Mouse (Mus musculus) C2C12 (cell line): Measurements from ENCODE around the gene Gm26965.

Experiments
- CEBPB ChIP-seq: IDR thresholded peaks from one replicate; pipeline ENCODE4 v1.6.1; 2011; ENCODE audit warnings: low read depth, mild to moderate bottlenecking, control low read depth, moderate library complexity
- CTCF ChIP-seq: IDR thresholded peaks from one replicate; pipeline ENCODE4 v1.5.1; 2011; ENCODE audit not compliant: control insufficient read depth, insufficient read depth, insufficient read length
- MAX ChIP-seq: IDR thresholded peaks from one replicate; pipeline ENCODE4 v1.6.1; 2011; ENCODE audit warnings: mild to moderate bottlenecking, control low read depth
- MYOG ChIP-seq: IDR thresholded peaks from one replicate; pipeline ENCODE4 v1.6.1; 2011; ENCODE audit not compliant: control insufficient read depth, insufficient read length; ENCODE audit errors: extremely low read depth

DNA sequence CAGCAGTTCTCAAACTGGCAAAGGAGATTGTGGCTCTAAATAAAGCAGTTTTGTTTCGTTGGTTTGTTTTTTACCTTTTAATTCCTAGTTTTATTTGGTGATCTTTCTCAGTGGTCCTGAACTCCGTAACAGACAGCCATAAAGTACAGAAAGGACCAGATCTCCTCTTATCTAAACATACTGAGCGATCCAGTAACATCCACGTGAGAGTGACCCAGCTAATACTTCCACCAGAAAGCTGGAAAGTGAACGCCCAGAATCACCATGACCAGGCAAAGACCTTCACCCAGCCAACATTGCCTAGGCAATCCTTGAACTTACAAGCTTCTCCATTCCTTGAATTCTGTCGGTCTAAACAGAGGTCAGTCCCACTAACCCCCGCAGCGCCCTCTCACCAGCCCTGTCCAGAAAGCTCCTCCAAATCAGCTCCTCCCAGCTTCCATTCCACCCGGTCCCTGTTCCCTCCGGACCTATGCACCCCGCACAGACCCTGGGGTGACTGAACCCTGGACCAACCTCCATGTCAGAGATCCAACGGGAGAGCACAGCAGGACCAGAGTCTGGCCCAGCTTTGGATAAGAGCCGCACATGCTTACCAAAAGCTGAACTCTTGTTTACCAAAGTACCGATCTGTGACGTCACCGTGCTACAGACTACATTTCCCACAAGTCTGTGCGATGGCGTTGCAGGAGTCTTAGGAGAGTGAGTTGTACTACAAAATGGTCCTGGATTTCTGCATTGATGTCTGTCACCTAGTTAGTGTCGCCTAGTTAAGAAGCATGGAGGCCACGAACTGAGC, 42.1 kb downstream of the Gm26965 start, which contains the start of gene Zfp874b:
- TF ChIP-seq CTCF (no peak), MYOG (no peak), MAX (no peak), CEBPB (no peak)
